Mouse (Mus musculus): ENCODE data around the gene Ptgis.

Ptgis gene

DNA sequence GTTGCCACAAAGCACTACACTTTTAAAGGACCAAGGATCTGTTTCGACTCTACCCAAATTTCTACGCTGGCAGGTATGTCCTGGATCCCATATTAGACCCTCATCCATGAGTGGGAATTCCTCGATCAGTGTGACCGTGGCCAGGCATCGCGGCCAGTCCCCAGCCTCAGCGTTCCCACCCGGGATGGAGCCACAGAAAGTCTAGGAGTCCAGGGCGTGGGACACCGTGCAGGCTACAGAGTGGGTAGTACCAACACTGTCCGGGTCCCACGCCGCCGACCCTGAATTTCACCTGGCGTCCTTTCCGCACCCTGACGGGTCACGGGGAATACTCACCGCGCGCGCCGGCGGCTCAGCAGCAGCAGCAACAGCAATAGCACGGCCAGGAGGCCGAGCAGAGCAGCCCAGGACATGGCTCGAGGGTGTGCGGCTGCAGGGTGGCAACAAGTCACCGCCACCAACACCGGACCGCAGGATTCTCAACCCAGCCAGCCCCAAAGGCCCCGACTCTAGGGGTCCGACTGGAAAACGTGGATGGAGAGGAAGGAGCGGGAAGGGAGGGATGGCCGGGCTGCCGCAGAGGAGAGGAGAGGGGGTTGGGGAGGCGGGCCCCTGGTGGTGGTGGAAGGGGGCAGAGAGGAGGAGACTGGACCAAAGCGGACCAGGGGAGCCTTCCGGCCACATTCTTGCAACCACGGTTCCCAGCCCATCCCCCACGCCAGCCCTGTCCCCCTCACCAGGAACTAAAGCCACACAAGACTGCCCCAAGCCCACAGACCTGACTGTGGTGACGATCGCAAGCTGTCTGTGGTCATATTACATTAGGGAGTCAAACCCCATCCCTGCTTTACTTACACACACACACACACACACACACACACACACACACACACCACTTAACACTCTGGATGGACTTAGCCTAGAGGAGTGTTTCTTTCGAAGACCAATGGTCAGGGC lies at the start of gene Ptgis:
TSS of gene Ptgis (minus strand) at position 597 of the 957 bp plus-strand sequence.
- no peak for DNase-seq

DNA sequence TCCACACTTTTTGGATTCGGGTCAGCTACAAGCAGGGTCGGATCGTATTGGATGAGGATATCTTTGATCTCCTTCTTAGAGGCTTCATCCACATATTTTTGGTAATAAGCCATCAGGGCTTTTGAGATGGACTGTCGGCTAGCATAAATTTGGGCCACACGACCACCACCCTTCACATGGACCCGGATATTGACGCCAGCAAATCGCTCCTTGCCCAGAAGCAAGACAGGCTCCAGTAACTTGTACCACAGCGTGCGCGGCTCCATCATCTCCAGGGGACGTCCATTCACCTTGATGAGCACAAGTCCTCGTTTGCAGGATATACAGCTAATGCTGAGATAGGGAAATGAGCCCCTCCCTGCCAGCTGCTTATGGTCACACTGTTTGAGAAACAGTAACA lies 41.1 kb upstream of the Ptgis start:
- DNase-seq: peak; percentile 1

DNA sequence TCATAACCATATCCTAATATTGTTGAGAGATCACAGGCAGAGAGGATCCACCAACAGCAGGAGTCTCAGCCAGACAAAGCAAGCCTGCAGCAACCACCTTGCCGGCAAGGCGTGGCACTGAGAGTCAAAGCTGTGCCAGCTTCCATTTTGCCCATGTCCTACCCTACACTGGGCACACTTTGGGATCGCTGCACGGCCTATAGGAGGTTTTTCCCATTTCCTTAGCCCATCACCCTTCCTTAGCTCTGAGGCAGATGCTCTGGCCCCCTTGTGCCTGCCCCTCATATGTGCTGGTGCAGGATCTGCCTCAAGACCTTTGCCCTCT lies 40.5 kb upstream of the Ptgis start:
- no peak for DNase-seq

DNA sequence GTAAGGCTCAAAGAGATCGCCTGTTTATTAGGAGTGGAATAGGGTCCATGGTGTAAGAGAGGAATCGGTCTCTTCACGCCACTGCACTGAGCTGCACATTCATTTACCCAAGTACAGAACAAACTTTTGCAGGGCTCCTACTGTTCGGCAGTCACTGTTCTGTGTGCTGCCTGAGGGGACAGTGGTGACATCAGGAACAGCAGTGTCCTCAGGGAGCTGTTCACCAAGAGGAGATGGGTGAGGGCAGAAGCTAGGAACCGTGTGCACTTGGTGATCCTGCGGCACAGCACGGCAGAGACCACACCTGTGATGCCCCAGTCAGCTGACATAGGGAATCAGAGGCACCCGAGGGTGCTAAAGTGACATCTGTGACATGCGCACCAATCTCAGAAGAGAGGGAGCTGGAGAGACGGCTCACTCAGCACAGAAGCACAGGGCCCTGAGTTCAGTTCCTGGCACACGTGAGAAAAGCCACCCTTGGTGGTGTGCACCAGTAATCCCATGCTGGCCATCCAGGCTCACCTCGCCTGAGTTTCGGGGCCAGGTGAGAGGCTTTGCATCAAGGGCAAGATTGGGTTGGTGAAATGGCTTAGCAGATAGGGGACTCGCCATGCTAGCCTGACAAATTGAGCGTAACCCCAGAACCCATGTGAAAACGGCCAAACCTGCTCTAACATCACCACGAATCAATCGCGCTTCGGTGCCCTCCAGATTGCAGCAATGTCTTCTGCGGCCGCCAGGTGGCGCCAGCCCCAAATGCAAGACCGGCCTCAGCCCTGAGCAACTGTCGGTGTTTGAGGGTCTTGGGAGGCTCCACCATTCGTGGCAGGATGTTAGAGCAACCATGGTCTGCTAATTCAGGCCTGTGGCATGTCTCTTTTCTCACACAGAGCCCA lies 39.9 kb upstream of the Ptgis start:
- peak; percentile 58 for DNase-seq

DNA sequence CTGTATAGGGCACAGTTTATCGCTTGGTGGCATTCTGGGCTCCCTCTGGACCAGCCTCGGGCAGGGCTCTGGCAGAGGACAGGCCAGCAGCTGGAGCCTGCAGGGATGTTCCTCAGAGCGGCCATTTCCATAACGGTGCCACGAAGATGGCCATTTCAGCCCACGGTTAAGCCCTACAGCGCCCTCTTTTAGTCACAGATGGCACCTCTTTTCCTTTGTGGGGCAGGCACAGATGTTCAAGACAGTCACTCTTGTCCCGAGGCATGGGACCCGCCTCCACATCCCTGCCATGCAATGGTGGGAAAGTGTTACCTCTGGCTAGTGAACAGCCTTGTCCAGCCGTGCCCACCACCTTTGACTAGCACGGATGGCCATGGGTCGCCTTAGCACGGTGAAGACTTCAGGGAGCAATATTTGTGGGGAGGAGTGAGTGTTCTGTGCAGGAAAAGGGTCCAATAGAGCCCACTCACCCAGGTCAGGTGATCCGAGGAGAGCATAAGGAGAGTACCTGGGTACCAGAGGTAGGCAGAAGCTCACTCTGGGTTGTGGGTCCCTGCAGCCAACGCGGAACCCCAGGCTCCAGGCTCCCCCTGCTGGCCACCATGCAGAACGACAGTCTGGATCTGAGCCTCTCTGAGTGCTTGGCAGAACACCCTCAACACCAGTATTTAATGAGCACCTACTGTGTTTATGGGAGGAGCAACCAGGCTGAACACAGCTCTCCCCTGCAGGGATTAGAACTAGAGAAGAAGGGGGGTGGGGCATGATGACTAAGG lies 38.5 kb upstream of the Ptgis start:
- peak; percentile 18 for DNase-seq

DNA sequence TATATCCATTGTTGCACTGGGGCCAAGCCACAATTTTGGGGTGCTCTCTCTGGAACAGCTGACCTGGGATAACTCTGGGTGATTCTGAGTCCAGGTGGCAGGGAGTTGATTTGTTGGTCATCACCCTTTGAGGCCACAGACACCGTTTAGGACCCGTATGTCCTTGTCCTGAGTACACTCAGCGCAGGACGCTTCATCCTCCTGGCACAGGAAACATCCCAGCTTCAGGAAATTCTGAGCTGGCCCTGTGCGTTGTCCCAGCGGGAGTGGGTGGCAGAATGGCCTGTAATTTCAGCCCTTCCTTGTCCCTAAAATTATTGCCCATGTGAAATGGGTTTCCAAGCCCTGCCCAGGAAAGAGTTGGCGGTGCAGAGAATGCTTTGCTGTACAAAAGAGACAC lies 37.6 kb upstream of the Ptgis start:
- peak; percentile 1 for DNase-seq

DNA sequence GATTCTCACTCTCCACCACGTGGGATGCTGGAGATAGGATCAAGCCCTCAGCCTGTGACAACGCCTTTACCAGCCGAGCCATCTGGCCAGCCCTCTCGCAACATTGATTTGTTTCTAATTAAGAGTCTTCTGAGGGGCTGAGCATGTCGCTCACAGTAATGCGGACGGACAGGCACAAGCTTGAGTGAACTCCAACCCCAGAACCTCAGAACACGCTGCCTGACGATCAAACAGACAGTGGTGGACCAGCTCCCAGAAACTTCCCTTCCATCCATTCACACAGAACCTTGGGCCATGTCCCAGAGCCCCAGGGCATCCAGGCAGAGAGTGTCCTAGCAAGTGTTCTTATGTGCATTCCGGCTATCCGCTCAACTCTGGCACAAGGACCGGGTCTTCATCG lies 36.6 kb upstream of the Ptgis start:
- DNase-seq: peak; percentile 1

DNA sequence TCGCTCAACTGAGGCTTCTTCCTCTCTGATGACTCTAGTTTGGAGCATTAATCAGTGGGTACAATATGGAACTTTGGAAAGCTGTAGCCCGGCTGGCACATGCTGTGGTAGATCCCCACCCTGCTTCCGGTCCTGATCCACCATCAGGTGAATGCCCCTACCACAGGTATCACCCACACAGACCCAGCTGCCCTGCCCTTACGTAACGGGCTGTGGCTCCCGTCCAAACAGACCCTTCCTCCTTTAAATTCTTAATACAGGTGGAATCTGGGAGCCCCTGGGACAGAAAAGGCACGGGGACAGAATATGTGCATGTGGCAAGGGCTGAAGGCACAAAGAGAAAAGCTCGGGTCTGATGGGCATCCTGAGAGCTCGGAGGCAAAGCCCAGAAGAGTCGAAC lies 35.5 kb upstream of the Ptgis start:
- DNase-seq: peak; percentile 1

DNA sequence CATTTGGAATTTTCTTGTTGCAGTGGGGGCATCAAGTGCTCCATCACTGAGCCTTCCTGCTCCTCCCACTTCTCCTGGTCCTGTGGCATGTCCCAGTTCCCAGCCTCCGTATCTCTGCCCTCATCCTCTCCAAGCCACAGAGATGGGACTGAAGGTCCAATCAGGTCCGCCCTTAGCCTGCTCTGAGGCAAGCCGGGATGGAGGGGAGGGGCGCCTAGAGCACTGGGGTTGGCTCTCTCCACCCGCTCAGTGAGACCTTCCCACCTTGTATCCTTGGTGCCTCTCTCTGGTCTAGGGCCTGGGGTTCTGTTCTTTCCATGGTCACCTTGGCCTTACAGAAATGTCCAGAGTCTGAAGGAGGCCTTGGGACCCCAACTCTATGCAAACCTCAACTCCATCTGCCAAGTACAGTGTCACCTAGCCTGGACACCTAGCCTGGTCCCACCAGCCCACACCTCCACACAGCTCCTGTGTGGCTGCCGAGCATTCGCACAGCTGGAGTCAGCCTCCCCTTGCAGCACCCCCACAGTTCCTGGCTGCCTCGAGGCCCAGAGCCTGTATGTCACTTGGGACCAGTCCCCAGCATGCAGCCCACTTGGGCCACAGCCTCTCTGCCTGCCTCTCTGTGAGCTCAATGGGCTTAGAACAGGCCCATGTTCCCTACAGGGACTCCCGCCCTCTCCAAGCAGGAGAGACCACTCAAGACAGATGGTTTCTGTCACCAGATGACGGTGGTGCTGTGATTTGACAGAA lies 34.5 kb upstream of the Ptgis start:
- DNase-seq: peak; percentile 1

DNA sequence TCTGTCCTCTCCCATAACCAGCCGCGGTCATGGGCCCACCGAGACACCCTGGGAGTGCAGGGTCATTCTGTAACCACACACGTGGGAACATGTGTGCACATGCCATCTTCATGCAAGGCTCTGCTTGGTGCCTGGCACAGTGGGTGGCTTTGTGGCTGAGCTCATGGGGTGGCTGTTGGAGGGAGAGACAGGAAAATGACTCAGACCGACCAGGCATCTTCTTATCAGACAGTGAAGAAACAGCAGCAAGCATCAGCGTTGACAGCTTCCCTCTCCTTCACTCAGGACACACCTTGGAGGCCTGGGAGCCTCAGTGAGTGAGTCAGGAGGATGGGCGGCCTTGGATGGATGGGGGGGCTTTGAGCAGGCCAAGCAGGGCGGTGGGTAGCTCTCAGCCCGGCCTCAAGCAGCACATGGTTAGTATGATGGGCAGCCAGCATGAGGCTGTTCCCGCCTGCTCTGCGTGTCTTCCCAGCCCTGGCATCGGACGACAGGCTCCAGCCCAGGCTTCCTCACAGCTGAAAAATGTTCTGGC lies 32.9 kb upstream of the Ptgis start:
- DNase-seq: peak; percentile 1

DNA sequence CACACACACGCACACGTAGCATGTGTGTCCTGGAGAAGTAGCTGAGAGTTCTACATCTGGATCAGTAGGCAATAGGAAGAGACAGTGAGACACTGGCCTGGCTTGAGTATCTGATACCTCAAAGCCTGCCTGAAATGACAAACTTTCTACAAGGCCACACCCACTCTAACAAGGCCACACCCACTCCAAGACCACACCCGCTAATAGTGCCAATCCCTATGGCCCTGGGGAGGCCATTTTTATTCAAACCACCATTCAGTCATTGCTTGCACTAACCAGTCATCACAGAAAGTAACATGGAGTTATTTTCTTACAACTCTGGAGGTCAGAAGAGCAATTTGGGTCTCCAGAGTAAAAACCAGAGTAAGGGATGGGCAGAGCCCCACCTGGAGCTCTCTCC lies 32.3 kb upstream of the Ptgis start:
- peak; percentile 1 for DNase-seq

DNA sequence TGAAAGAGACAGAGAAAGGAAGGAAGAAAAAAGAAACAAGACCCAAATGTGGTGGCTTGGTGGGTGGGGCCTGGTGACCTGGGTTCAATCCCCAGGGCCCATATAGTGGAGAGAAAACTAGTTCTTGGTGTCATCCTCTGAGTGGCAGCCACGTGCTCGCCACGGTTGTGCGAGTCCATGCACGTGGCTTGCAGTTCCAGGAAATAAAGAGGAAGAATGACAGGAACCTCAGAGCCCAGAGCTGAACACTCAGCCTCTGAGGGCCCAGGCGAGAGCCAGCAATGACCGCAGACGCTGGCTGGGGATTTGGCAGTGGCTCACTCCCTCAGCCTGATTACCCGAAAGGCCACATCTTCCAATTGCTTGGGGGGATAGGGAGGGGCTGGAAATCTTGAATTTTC lies 30.7 kb upstream of the Ptgis start:
- DNase-seq: peak; percentile 2

DNA sequence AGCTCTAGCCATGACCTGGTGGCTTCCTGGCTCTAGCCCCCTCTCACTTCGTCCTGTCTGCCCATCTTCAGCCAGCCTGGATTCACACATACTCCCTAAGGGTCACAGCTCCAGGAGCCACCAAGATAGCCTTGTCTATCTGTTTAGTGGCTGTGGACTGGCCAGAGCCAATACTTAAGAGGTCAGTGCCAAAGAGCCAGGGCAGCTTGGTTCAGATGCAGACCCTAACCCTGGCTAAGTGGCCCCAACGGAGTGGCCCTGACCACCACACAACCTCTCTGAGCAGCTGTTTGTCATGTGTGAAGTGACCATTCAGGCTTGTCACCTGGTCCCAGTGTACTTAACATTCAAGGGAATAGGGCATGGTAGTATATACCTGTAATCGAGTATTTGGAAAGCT lies 30.1 kb upstream of the Ptgis start:
- peak; percentile 1 for DNase-seq

DNA sequence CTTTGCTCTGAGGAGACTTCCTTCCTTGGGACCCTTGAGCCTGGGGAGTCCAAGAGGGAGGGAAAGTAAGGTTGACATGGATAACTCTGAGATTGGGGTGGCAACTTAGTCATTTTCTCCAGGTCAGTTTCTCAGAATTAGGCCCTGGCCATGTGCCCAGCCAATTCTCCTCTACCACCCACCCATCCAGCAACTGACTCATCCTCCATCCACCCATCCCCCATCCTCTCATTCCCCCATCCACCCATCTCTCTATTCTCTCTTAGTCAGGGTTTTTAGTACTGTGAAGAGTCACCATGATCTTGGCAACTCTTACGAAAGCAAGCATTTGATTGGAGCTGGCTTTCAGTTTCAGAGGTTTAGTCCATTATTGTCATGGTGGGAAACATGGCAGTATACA lies 28.3 kb upstream of the Ptgis start:
- DNase-seq: no peak

DNA sequence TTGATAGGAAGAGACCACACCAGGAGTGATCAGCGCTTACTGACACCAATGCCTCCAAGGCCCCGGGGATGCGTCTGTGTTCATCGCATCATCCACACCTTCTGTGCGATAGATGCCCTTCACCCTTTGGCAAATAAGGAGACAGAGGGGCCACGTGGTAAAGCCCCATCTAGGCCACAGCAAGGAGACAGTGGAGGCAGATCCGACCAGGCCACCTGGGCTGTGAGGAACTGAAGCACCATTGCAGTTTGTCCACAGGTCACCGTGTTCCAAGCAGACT lies 27.9 kb upstream of the Ptgis start:
- DNase-seq: peak; percentile 1

DNA sequence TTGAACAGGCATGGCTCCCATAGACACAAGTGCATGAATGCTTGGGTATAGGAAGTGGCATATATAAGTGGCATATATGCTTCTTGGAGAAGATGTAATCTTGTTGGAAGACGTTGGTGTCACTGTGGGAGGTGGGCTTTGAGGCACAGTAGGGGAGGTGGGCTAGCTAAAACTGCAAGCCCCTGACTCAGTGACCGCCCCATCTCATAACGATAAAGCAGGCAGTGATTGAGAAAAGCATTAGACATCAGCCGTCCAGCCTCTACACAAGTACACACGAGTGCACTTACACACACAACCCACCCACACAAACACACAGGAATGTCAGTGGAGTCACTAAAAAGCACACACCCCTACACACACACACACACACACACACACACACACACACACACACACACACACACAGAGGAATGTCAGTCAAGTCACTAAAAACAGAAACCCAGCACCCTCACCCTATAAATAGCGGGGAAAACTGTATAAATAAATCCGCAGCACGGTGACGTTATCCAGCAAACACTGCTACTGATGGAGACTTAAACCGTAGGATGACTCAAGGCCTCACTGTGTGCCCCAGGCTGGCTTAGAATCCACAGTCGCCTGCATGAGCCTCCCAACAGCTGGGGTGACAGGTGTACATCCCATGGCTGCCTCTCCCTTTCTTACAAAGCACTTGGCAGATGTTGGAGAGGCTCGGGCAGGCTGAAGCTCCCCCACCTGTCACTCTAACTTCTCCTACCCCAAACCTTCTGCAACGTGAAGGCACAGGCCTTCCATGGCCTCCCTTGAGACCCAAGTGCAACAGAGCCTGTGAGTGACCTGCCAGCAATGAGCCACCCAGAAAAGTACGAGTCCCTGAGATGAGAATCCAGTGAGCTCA lies 27.4 kb upstream of the Ptgis start:
- no peak for DNase-seq

DNA sequence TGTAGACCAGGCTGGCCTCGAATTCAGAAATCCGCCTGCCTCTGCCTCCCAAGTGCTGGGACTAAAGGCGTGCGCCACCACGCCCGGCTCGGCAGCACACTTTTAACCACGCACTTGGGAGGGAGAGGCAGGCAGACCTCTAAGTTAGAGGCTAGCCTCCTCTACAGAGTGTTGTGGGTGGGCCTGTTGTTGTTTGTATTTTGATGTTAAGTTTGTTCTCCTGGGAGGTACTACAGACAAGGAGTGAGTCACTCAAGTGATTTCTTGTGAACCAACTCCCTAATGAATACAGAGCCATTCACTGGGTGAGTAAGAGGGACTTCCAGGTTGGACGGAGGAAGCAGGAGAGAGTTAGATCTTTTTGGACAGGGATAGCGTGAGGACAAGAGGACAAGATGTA lies 25.8 kb upstream of the Ptgis start:
- DNase-seq: no peak

DNA sequence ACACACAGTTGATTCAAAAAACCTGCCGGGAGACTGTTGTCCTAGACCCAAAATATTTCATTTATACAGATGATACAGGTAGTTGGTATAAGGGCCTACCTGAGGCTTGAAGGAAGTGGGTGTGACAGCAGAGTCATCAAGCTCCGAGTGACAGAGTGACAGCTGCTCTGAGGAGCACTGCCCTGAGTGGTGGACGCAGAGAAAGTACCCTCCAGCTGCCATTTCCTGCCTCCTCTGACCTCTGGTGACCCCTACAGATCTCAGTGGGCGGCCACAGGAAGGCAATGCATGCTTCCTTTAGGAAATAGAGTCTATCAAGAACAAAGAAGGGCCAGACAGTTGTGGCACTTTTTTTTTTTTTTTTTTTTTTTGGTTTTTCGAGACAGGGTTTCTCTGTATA lies 25.4 kb upstream of the Ptgis start:
- peak; percentile 18 for DNase-seq

DNA sequence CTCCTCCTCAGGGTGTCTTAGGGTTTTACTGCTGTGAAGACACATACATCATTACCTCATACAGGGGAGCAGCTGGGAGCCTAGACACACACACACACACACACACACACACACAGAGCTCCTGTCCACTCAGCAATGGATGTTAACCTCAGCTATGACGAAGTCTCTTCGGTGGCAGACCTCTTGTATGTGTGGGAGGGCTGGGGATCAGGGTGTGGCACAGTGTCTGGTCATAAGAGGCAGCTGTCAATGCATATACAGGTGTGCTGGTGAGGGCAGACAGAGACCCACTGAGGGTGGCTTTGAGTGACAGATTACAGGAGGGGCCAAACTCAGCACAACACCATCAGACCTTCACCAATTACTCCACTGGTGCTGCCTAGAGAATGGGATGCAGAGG lies 24.6 kb upstream of the Ptgis start:
- DNase-seq: no peak

DNA sequence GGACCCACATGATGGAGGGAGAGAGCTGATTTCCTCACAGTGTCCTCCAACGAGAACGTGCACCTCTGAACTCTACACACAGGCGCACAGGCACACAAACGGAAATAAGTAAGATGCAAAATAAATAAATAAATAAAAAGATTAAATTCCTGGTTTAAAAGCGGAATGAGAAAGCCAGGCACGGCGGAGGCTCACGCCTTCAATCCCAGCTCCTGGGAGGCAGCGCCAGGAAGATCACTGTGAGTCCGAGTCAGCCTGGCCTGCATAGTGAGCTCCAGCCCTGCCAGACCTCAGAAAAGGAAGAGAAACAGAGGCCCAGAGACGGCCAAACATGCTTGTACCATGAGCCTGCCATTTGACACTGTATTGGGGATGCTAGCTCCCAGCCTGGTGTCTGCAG lies 23.5 kb upstream of the Ptgis start:
- no peak for DNase-seq

DNA sequence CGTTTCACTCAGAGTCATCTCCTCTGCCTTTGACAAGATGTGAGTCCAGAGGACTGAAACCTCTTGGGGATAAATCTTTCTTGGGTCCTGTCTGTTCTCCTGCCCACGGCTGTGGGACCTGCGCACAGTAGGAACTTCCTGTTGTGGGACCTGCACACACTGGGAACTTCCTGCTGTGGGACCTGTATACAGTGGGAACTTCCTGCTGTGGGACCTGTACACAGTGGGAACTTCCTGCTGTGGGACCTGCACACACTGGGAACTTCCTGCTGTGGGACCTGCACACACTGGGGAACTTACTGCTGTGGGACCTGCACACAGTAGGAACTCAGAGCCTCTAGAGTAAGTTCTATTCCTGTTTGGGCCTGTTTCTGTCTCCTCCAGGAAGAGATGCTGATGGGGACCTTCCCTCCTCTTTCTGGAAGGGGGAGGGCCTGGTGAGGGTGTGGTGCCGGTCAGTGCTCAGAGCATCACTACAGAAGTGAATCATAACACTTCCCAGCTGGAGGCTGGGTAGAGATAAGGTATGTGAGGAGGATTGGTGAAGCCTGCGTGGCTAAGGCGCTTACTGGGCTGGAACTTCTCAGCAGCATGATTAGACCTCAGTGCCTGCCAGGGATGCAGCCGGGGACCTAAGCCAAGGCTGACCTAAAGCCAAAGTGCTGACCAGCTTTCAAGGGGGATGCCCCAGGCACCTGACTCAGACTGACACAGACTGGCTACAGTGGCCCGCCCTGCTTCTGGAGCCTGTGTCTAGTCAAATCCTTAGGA lies 22.8 kb upstream of the Ptgis start:
- DNase-seq: no peak

Data from kidney, adult 11 months (tissue).